Mouse (Mus musculus): ENCODE results near the gene Exosc9.

DNA sequence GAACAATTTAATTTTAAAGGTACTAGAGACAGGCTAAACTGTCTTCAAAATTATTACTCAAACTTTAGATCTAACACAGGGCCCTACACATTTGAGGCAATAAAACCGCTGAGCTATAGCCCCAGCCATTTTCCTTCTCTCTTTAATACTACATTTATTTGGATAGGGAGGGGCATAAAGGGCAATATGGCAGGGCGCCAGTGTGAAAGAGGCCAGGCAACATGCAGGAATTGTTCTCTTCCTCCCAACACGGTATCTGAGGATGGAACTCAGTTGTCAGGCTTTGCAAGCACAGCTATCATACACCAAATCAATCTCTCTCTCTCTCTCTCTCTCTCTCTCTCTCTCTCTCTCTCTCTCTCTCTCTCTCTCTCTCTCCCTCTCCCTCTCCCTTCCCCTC, 46.4 kb downstream of the Exosc9 start:
- TF ChIP-seq GATA1 (IDR thresholded peaks at IDR 0.05; ENCODE audit: low read length): no peak
- no peak for TF ChIP-seq TAL1 (IDR thresholded peaks at IDR 0.05; ENCODE audit: low read length)

Measured in erythroblast, embryonic 14.5 days (primary cell).